Mouse (Mus musculus) hindlimb bud, embryonic 11.5 days (tissue): ENCODE measurements around the gene Frmd8.

Experiments used
- DNase-seq: peaks from one replicate; pipeline ENCODE4 v3.0.0-alpha.2; 2012; ENCODE audit warnings: low read depth, low spot score; ENCODE audit errors: extremely low spot score

Frmd8 gene

DNA sequence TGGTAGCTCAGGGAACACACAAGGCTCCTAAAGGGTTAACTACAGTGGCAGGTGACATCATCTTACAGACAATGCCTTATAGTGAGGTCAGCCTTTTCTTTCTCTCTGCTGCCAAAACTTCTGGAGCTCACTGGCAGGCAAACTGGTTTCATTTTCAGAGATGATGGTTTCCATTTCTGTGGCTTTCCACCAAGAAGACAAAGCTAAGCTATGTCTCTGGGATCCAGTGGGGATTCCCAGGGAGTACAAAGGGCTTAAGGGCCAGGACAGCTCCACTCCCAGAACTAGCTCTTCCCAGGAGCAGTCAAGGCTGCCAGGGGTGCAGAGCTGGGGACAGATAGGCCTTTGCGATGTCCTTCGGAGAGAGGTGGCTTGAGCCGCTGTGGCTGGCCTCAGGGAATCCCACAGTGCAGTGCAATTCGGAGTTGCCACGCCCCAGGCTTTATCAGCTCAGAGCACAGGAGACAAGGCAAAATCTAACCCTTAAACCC lies 23.5 kb downstream of the Frmd8 start:
- no peak for DNase-seq

DNA sequence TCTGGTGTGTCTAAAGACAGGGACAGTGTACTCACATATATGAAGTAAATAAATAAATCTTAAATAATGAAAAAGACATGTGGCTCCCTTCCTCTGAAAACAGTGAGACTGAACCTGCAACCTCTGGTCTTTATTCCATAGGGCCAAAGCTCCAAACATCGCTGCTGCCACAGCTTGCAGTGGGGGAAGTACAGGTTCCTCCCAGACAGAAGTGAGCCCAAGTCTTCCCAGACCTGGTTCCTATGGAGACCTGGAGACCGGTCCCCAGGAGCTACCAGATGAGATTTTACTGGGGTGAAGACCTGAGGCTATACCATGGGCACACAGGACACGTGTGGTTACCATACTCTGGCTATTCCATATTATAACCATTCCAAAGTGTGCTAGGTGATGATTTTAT lies 24.2 kb downstream of the Frmd8 start:
- DNase-seq = no peak

DNA sequence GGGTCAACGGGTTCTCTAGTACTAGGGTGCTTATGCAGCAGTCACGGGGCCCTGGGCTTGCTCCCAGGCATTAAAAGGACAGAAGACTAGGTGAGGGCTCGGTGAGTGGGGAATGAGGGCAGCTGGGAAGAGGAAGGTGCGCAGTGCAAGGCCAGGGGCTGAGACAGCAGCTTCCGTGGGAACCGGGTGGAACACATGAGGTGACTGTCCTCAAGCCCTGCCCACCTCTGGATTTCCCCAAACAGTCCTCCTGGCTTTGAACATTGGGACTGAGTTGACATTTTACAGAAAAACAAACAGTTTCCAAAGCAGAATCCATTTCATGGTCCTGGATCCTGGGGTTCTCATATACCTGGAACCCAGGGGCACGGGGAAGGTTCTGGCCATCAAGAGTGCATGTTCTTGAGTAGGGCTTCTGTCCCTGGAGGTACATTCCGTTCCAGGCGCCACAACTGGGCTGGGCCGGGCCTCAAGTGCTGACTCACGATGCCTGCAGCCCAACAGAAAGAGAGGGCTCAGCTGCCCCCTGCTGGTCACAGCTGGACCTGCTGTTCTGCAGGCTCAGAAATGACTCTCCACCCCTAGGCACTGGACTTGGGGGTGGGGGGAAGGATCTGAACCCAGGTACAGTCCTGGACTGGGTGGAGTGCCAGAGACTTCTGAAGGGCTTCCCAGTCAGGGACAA lies 25.1 kb downstream of the Frmd8 start:
- DNase-seq = no peak

DNA sequence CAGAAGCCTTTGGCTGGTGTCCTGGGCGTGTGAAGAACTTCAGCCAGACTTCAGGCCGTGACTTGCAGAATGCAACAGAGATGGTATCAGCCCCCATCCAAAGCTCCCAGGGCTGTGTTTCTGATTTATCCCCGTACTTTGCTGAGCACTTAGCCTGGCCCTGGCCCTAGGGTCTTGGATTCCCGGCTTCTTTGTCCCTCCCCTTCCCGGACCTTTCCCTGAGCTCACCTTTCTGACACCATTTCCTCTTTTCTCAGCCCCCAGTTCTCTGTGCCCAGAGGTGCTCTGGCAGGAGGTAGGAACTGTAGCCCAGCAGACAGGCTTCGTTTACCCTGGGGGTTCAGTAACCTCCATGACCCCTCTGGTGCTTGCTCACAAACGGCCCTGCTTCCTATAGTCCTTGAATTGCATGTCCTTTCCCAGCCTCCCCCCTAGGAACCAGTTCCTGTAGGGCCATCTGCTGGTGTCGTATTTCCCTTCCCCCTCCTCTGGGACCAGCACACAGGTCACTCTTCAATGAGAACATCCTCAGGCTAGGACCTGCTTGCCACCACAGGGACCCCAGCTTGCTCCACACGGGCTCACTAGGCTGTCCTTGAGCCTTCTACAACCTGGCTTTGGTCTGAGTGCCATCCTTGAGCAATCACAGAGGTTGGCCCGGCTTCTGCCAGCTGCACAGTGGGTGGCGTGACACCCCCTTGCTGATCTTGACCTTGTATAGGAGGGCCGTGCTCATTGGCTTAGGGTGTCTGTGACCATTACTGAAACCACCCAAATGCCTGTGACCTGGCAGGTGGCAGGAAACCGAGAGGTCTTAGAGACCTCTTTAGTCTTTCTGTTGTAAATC lies 26.0 kb downstream of the Frmd8 start:
- no peak for DNase-seq

DNA sequence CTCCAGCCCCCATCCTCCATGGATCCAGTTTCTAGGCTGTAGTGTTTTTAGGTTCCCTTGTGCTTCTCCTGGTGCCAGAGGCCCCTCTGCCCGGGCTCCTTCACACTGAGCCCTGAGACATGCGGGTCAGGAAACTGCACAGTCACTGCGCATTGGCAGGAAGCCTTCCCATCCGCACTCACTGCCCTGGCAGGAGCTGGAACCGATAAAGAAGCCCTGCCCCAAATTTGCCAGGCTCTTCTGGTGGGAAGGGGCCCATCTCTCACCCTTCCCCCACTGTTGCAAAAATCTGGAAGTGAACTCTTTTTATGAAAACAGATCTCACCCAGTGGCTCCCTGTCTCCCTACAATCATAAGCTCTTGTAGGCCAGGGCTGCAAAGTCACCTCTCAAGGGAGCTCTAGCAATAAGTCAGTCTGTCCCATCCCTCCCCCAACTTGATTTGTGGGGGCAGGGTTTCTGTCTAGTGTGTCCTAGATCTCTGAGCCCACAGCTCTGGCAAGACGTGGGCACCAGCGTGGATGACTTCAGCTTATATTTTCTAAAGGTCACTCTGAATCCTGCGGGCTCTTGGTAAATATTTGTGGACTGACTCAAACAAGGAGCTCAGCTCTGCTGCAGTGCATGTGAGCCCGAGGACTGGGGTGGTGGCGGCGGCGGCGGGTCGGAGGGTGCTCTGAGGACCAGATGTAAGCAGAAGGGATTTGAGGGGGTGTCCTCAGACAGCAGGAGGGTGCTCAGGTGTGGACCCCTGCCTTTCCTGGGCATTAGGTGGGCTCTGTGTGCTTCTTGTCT lies 26.8 kb downstream of the Frmd8 start:
- DNase-seq = no peak

DNA sequence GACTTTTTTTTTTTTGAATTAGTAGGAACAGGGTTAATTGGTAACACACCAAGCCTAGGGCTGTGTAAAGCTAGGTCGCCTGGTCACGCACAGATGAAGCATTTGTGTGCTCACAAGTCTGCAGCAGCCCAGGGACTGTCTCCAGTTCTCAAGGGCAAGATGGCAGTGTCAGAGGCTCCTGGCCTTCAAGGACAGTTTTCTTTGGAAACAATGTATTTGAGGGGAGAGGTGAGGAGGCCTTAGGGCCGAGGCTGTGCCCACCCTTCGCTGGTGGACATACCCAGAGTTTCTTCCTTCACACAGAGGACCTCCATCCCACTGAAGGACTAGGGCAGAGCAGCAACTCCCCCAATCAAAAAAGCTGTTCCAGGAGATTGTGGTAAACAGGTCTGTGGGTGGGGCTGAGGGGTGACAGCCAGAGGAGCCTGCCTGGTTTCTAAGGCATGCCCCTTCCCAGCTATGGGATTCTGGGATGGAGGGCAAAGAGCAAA lies 27.7 kb downstream of the Frmd8 start:
- DNase-seq = no peak

DNA sequence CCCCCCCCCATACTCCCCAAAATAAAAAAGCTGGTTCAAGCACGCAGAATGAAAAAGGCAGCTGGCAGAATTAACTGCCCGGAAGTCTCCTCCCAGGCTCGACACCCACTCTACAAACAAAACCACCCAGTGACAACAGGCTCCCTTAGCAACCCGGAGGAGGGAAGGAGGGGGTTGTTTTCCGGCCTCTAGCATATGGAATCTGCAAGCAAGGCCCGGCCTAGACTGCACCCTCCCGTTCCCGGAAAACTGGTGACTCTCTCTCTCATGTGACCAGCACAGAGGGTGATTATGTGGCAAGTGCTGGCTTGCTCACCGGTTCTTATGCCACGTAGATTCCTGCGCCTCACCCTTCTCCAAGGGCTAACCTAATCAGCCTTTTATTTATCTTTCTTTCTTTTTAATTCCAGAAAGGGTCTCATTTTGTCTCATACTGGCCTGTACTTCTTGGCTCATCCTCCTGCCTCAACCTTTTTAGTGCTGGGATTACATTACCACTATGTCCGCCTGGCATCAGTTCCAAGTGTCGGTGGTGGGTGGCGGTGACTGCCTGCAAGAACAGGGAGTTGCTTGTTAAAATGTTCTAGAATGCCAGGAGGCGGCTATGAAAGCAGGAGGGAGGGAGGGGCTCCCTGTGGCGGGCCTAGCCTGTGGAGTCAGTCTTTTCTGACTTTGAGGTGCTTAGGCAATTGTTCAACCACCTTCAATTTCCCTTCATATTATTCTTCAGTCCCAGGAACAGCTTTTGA lies 28.3 kb downstream of the Frmd8 start:
- no peak for DNase-seq

DNA sequence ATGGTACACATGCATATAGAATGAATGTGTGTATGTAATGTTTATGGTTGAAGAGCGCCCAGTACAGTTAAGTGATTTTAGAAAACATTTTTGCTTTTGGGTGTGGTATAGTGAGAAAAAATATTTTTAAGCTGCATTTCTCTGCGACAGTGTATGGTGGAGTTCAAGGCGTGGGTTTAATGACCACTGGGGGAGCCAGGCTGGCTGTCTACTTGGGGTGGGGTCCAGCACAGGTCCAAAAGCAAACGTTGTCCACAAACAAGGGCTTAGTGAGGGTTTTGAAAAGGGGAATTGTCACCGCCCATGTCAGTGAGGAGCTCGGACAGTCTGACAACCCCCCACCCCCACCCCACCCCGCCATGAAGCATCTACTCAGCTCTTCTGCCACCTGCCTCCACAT lies 28.9 kb downstream of the Frmd8 start:
- no peak for DNase-seq

DNA sequence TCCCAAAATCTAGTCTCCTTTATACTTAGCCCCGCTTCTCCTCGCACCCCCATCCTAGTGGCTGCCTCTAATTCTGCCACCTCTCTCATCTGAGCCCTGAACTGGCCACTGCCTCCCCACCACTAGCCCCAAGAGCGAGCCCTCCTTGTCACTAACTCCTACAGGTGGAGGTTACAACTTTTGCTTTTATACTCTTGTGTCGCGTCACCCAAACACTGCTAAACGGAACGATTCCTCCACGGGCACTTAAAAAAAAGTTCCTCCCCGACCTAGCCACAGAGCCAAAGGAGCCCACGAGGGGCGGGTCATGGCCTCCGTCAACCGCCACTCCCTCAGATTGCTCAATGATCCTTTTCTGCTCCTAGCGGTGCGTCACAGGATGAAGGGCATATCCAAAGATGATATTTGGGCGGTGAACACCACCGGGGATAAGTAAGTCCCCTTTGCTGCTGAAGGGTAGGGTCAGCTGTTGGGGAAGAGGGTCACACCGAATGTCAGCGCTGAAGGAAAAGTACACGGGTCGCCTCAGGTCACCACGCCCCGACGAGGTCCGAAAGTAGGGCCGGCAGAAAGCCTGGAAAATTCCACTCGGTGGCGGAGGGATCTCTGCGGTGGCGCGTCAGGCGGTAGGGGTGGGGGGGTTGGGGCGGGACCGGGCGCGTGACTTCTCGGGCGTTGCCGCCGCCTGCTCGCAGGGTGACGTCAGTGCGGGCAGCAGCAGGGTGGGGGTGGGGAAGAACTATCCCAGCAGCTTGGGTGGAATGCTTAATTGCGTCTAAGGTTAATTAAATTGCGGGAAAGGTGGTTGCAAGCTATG lies 29.5 kb downstream of the Frmd8 start:
- peak; percentile 72 for DNase-seq

DNA sequence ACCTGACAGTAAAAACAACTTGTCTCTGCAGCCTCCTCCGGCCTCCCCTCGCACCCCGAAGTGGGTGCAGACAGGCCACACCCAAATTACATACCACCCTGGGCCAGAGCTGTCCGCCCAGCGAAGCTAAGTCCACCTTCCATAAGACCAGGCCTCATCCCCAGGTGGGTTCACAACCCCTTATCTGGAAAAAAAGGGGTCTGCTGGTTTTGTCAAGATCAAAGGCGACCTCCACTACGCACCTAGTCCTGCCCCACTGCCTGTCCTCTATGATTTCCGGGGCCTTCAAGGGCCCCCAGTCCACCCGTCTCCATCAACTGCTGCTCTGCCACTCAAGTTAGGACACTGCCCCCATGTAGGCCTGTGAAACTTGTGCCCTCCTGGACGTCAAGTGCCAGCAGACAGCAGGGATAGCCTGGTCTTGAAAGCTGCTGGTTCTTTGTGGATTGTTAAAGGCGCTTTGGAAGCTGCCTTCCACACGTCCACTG lies 30.2 kb downstream of the Frmd8 start:
- DNase-seq = no peak

DNA sequence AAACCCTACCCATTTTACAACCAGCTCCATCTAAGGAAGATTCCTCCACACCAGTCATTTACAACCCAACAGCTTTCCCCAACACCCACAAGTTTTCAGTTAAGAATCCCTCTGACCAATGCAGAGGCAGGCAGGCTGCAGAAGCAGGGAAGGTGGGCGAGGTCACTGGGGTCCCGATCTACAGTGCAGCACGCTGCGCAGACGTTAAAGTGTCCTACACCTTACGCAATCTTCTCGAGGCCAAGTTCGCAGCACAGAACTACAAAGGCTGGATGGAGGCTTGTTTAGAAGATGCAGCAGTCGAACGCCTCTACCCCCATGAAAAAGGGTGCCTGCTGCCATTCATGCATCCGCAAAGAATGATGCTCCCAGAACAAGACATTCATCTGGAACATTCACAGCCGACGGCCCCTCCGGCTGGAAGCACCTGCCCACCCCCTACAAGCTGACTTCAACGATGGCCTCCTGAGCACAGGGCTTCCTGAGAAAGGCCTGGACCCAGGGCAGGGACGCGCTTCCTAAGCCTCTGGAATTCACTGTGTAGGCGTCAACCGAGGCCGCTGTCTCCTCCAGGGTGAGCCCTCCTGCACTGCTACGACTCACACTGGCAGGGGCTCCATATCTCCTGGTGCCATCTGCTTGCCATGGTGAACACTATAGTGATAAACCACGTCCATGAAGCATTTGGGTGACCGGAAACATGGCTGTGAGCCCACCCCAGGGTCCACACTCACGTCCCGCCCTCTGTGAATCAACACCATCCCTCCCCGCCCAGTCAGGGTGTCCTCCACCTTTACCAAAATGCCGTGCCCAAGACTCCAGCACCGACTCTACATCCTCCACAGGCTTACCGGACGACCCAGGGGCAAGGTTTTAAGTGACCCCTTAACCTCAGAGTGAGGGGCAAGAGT lies 31.0 kb downstream of the Frmd8 start:
- no peak for DNase-seq

DNA sequence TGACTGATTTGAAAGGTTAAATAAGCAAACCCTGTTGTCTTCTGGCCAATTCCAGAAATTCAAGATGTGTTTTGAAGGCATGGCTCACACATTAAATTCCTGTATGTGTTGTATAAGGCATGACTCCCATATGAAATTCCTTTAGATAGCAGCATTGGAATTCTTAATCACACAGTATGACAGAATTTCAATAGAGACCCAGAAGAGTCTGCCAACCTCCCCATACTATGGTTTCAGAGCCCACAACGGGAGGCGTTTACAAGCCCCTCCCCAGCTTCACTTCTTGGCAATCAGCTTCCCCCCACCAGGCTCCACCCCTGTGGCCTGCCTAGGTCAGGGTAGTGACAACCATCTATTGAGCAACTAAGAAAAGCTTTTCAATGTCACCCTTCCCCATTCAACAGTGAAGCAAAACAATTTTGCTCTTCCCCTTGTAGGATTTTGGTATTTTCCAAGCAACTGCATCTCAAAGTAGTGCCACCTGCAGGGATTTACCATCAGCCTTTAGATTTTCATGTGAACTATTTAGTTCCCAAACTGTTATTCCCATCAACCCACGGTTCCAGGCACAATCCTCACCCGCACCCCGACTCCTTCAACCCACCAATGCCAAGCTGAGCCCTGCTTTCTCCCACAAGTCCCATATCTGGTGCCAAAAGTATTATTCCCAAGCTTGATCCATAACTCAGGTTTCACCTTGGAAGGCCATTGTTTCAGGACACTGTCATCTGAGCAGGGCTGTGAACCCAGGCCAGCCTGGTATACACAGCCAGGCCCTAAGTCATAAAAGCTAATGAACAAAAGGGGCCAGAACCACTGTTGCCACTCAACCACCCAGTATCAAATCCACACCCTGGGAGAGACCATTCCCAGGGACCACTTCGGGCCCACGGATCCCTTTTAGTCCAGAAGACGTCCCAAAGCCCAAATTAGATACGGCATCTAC lies 32.0 kb downstream of the Frmd8 start:
- DNase-seq = no peak

DNA sequence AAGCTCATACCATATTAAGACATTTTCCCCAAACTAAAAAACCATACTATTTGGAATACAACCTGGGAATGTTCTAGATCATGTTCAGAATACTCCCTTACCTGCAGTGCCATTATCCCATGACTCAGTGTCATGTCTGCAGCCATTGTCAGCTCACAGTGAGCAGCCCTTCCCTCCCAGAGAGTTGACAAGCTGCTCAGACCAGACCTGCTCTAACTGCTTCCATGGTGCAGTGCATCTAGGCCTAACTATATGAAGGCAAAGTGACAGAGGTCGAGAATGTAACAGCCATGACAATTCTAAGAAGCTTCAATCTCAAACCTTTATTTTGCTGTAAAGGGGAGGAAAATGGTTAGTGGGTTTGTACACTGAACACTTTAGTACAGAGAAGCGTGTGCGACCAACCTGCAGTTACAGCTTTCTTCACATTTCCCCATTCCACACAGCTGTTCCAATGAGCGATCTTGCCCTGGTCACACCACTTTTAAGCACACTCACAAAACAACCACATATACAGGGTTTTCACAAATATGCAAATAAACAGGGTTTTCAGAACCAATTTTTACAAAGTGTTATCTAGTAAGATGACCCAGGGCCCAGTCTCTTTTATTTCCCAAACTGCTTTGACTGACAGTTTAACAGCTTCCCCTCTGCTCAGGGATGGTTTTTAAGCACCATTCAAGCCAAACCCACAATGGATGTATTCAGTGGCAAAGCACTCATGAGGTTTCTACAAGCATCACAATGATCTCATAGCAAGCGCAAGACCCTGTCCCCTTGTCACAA lies 32.9 kb downstream of the Frmd8 start:
- DNase-seq = no peak

DNA sequence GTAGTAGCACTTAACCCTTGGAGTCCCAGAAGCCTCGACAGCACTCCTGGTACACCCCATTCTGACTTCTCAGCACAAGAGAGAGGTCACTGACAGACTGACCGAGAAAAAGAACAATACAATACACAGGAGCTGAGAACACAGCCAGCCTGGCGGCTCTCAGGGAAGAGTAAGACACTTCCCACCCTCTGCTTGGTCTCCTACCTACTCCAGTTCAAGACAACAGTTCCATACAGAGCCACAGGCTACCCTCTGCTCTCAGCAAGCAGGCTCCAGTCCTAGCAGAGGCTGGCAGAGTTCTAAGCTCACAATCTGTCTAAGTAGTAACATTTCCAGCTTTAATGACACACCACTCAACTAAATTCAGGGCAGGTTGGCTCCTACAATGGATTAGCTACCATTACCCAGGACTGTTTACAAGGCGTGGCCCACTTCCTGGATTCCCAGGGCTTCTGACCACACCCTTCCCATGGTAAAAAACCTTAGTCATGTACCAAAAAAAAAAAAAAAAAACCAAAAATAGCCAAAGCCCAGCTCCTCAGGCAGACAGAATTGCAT lies 33.6 kb downstream of the Frmd8 start:
- no peak for DNase-seq

DNA sequence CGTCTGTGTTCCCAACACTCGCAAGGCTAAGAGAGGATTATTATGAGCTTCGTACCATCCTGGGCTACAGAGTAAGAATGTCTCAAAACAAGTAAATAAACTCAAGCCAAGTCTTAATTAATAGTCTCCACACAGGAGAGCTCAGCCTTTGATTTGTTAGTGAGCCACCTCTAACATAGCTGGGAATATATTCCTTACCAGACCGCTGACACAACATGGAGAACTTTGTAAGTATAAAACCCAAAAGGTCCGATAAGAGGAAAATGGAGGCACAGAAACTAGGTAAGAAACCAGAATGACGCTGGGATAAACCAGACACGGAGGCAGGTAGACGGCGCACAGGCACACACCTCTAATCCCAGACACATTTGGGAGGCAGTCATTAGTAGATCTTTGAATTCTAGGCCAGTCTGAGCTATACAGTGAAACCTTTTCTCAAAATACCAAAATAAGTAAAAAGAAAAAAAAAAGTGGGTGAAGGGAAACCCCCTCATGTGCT lies 34.1 kb downstream of the Frmd8 start:
- no peak for DNase-seq
